Mouse (Mus musculus): Measurements from ENCODE around the gene Rnf224.
A peak's percentile ranks its signal among the peaks of the same experiment; 100 is the strongest.

Rnf224 gene

DNA sequence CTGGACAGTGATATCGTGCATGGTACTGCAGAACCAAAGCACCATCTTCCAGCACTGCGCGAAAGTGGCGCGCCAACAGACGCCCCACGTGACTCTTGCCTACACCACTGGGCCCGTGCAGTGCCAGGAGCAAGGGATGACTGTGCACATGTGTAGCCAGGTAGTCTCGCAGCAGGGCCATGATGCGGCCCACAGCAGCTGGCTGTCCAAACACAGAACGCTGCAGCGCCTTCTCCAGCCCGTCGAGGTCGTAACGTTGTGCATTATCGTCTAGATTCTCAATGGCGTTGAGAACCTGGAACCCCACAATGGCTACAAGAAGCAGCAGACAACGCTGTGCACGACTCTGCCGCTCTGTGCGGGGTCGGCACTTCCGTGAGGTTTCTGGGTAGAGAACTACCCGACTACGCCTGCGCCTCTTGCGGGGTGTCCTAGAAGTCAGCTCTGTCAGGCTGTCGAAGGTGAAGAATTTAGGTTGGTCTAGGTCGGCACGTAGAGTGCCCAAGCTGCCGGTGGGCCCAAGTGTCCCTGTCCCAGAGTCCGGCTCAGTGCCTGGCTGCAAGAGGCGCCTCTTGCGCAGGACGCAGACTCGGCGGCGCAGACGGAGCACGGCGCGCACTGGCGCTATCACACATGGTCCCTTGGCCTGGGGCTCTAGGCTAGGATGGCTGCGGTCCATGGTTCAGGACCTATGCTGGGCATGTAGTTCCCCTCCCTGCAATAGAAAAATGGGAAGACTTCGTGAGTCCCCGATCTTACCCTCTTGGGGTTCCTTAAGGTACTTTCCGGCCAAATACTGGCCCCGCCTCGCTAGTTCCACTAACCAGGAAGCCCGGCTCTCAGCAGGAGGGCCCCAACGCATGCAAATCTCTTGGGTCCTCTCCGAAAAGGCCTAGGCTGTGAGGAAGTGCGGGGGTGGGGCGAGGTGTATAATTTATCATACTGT, 41.1 kb downstream of the Rnf224 start:
- DNase-seq (ENCODE audit: low spot score in 2 of 2): peak; percentile 76 to 87

DNA sequence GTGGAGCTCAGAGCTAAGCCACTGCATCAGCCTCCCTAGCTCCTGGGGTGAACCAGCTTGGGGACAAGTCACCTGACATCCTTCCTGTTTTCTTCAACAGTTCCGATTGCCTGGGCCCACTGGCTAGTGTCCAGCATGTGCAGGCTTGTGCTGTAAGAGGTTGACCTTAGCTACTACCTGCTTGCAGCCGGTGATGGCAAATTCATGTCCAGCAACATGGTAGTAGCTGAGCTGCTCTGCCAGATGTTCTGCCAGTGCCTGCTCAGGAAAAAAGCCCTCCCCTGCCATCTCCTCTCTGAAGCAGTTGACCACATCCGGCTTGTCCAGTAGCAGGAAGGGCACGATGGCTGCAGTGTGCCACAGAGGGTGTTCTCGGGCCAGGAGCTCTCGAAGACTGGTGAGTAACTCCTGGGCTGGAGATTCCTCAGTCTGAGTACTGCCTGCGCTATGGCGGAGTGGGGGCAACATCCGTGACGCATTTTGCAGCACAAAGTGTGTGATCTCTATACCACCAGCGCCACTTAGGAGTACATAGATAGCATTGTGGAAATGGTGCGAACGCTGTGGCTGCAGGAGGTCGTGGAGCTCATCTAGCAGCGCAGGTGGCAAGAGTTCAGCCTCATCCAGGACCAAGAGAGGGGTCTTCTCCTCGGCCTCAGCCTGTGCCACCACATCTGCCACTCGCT, 42.0 kb downstream of the Rnf224 start:
- DNase-seq (ENCODE audit: low spot score in 2 of 2): peak; percentile 74 to 82

DNA sequence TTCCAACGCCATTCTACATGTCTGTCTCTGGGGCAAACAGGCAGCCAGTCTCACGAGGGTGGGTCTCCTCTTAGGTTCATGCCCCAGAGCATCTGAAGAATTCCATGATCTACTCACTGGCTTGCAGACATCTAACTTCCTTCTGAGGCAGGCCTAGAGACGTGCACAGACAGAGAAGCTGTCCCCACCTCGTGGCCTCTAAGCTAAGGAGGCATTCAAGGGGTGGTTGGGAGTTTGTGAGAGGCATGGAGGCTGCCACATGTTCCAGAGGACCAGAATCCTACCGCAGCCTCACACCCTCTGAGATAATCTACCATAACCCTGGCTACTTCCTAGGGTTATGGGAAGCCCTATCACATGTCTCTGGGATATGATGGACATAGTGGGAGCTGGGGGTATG, 42.6 kb downstream of the Rnf224 start:
- DNase-seq (ENCODE audit: low spot score in 2 of 2): no peak

DNA sequence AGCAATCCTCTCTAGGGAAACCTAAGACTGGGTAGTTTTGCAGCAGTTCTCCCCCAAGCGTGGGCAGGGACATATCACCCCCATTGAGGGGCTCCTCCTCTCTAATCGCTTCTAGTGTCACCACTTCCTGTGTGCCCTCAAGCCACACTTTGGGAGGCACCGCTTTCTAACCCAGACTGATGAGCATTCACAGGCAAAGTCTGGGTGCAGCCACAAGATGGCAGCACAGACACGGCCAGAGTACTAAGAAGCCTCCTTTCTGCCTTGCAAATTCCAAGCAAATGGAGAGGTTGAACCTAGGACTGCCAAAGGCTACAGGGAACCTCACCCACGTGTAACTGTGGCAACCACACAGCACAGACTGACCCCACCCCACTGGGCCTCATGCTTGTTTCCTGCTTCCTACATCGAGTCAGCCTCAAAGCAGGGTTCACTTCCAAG, 43.2 kb downstream of the Rnf224 start:
- DNase-seq (ENCODE audit: low spot score in 2 of 2): peak; percentile 78 to 84

DNA sequence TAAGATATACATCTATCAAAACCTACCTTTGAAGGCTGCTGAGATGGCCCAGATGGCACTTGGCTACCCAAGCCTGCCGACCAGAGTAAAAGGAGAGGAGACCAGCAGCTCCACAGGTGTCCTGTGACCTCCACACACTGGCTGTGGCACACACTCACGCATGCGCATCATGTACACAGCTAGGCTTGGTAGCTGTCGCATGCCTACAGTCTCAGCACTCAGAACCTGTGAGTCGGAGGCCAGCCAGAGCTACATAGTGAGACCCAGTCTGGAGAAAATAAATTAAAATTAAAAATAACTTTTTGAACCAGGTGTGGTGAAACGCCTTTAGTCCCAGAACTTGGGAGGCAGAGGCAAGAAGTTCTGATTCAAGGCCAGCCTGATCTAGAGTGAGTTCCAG, 48.7 kb downstream of the Rnf224 start:
- no peak for DNase-seq (ENCODE audit: low spot score in 2 of 2)

DNA sequence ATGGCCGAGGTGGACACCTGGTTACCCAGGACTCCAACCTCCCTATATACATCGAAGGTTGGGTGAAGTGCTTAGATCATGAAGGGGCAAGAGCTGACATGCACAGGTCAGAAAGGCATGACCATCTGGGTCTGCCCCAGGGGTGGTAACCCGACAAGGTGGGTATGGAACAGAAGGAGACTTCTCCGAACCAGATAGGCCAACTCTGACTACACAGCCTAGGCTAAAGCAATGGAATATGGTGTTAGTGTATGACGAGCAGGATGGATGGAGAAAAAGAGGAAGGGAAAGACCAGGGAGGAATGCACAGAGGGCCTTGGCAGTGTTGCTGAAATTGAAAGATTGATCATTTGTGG, 50.0 kb downstream of the Rnf224 start:
- no peak for DNase-seq (ENCODE audit: low spot score in 2 of 2)

DNA sequence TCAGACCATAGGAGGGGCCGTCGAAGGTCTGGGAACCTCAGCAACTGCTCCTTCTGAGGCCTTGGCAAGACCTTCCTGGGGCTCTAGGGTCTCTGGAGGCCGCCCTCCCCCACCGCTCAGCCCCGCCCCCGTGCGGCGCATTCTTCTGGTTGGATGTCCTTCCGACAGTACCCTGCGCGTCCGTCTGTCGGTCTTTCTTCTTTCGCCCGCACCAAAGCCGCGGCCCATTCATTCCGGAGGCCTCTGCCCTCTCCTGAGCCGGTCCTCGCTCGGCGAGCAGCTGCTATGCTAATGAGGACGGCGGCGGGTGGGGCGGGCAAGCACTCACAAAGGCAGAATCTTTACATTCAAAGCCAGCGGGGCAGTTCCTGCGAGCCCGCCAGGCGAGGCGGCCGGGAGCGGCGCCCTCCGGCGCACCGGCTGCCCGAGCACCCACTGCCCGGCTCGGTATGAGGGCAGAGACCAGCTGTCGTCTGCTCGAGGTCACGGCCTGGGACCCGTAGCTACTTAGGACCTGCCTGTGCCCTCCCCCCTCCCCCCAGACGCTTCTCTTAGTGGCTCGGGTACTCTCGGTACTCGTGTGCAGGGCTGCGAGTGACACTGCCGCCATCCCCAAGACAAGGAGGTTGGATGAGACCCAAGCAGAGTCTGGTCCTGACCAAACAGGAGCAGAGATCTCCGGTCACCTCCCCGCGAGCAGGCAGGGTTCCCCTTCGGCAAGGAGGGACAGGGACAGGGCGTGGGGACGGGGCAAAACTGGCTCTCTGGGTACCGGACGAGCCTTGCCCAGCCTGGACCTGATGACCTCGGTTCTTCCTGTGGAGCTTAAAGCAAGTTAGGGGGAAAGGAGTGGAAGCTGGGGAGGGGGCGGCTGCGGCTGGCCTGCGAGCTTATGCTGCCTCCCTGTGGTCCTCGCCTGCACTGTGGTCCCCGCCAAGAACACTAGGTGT, 50.7 kb downstream of the Rnf224 start:
- DNase-seq (ENCODE audit: low spot score in 2 of 2): peak; percentile 52 to 55

DNA sequence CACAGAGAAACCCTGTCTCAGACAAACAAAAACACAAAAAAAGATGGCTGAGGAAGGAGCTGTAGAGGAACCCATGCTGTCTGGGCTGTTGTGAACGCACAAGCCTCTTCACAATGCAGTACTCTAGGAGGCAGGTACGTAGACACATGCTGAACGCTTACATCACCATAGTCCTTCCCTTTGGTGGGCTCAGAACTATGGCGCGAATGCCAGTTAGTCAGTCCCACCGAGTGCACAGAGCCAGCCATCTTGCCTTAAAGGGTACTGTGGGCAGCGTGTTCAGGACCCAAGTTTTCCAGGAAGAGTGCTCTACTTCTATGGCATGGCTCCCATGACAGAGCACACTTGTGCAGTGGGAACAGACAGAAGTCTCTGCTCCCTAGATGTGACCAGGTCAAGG, 52.1 kb downstream of the Rnf224 start:
- no peak for DNase-seq (ENCODE audit: low spot score in 2 of 2)

Data from natural killer cell, adult 2 months (primary cell).